8 mouse cellular contexts compared by ENCODE assay signal in the genomic region with DNA sequence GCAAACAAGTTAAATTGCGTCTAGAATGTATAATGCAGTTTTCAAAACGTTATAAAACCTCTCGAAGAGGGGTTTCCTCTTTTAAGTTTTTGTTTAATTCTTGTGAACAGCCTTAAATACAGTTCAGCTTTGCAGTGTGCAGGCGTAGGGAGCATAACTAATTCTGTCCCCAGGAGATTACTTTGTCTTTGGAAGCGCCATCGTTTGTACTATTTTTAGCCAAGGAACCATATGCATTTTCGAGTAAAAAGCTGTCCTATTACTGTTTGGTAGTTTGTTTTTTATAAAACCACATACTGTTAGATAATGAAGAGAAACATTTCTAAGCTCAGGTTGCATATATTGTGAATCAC.
DNase-seq lines count a peak whose midpoint lies in the region; ATAC-seq lines count a peak whose summit lies in the region.

No protein-coding gene starts in this region.

- no peaks in the 10 kb centered on the region for H3K27me3 ChIP-seq in heart, embryonic 14.5 days (ENCODE audit: control insufficient read depth, insufficient read depth, low read length)
- no peaks in the 10 kb centered on the region for H3K27me3 ChIP-seq in hindbrain, embryonic 13.5 days
- H3K27me3 ChIP-seq in midbrain, embryonic 10.5 days (ENCODE audit: low read depth, poor library complexity, severe bottlenecking): peaks cover 8% of the 10 kb centered on the region; the same call in 1 of the 2 replicates

- WGBS in heart, embryonic 14.5 days: 19% methylated on average over 7 of the region's 7 CpGs
- WGBS in hindbrain, embryonic 13.5 days: 18% methylated on average over 7 of the region's 7 CpGs
- WGBS in midbrain, embryonic 10.5 days: 48% methylated on average over 7 of the region's 7 CpGs

- no peak for DNase-seq in heart, adult 9 months (ENCODE audit: low spot score in 2 of 2)
- no peak for DNase-seq in midbrain, embryonic 10.5 days (ENCODE audit: low spot score)
- DNase-seq in gastrocnemius, adult 18-20 months (ENCODE audit: low spot score): no peak
- DNase-seq in thymus, postnatal 25 days: no peak
- DNase-seq in gastrocnemius, postnatal 10 days: no peak

- H3K9ac ChIP-seq in heart, embryonic 14.5 days (ENCODE audit: low read length): peak overlapping the region; percentile 52
- no peak overlapping the region for H3K9ac ChIP-seq in hindbrain, embryonic 13.5 days

- no peaks in the 10 kb centered on the region for H3K9me3 ChIP-seq in heart, embryonic 14.5 days (ENCODE audit: control insufficient read depth, low read length)
- H3K9me3 ChIP-seq in hindbrain, embryonic 13.5 days: no peaks in the 10 kb centered on the region
- H3K9me3 ChIP-seq in midbrain, embryonic 10.5 days (replicated peaks): no peaks in the 10 kb centered on the region

- peak overlapping the region; percentile 19 to 21; a peak in 2 of 4 replicates for H3K4me3 ChIP-seq in heart, embryonic 14.5 days (ENCODE audit: control insufficient read depth in 1 of 2, insufficient read depth in 1 of 2, low read depth in 1 of 2, low read length in 2 of 2)
- 0 out of 2 replicates have a peak overlapping the region, but pooled peaks have one; percentile 14 for H3K4me3 ChIP-seq in hindbrain, embryonic 13.5 days
- H3K4me3 ChIP-seq in midbrain, embryonic 10.5 days: peak overlapping the region; percentile 41; the same call in 1 of the 2 replicates

- peak overlapping the region; percentile 62 for H3K4me2 ChIP-seq in heart, embryonic 14.5 days (ENCODE audit: low read length)
- peak overlapping the region; percentile 50 for H3K4me2 ChIP-seq in hindbrain, embryonic 13.5 days

- H3K36me3 ChIP-seq in heart, embryonic 14.5 days (ENCODE audit: control insufficient read depth, insufficient read depth, low read length): no peaks in the 10 kb centered on the region
- H3K36me3 ChIP-seq in hindbrain, embryonic 13.5 days: no peaks in the 10 kb centered on the region
- no peaks in the 10 kb centered on the region for H3K36me3 ChIP-seq in midbrain, embryonic 10.5 days

- H3K4me1 ChIP-seq in heart, embryonic 14.5 days (ENCODE audit: control insufficient read depth in 2 of 2, insufficient read depth in 2 of 2, low read length in 2 of 2): peaks cover 2 to 9% of the 10 kb centered on the region in 2 experiments; a peak in 3 of 4 replicates
- peaks cover 11% of the 10 kb centered on the region for H3K4me1 ChIP-seq in hindbrain, embryonic 13.5 days (replicated peaks)
- peaks cover 11% of the 10 kb centered on the region for H3K4me1 ChIP-seq in midbrain, embryonic 10.5 days

- no peak for ATAC-seq in heart, embryonic 14.5 days (ENCODE audit: insufficient number of reproducible peaks, insufficient read depth, low FRiP score, low read depth)
- peak; percentile 19; the same call in 1 of the 2 replicates for ATAC-seq in common myeloid progenitor, adult 5-6 weeks (replicated peaks; ENCODE audit: low read depth, poor library complexity, severe bottlenecking)
- no peak for ATAC-seq in hindbrain, embryonic 13.5 days (ENCODE audit: low FRiP score)

- peak overlapping the region; percentile 35 to 68; a peak in 3 of 4 replicates for H3K27ac ChIP-seq in heart, embryonic 14.5 days (replicated peaks in 1 of 2; ENCODE audit: control insufficient read depth in 1 of 2, insufficient read depth in 1 of 2, low read depth in 2 of 2, low read length in 2 of 2)
- H3K27ac ChIP-seq in hindbrain, embryonic 13.5 days: no peak overlapping the region
- H3K27ac ChIP-seq in midbrain, embryonic 10.5 days (replicated peaks): peak overlapping the region; percentile 74
